Mouse (Mus musculus) forebrain, embryonic 11.5 days (tissue): ENCODE results near the gene Ltc4s. TPM values are rescaled to one million over a fixed set of nuclear protein-coding genes. Genes with fewer than 3 reads are reported as not detected.
A peak's percentile ranks its signal among the peaks of the same experiment; 100 is the strongest.

Experiments used
- ATAC-seq: fragments of 200-750 bp; cut with Nextera tagmentation; replicated peaks from 2 replicates; pipeline ENCODE4 v1.8.0; 2017; ENCODE audit warnings: moderate TSS enrichment; ENCODE audit not compliant: low FRiP score
- DNase-seq: peaks from one replicate; pipeline ENCODE4 v3.0.0-alpha.2; 2017; ENCODE audit warnings: low spot score
- H3K27ac ChIP-seq: fragments of 300-500 bp; sonication (generic); 2 replicates; pipeline ENCODE4 v1.5.1; 2014; ENCODE audit warnings: low read depth, low read length
- H3K27me3 ChIP-seq: fragments of 300-500 bp; sonication (generic); 2 replicates; pipeline ENCODE4 v1.6.1; 2014; ENCODE audit warnings: mild to moderate bottlenecking, low read length, mixed read lengths; ENCODE audit not compliant: control insufficient read depth, insufficient read depth
- H3K36me3 ChIP-seq: fragments of 300-500 bp; sonication (generic); 2 replicates; pipeline ENCODE4 v1.6.1; 2014; ENCODE audit warnings: mild to moderate bottlenecking, low read length, moderate library complexity, mixed read lengths; ENCODE audit not compliant: control insufficient read depth, insufficient read depth
- H3K4me1 ChIP-seq: fragments of 300-500 bp; sonication (generic); replicated peaks from 2 replicates; pipeline ENCODE4 v1.6.1; 2014; ENCODE audit warnings: low read length, mixed read lengths; ENCODE audit not compliant: control insufficient read depth, insufficient read depth
- H3K4me2 ChIP-seq: fragments of 300-500 bp; sonication (generic); 2 replicates; pipeline ENCODE4 v1.6.1; 2014; ENCODE audit warnings: low read depth, mild to moderate bottlenecking, low read length, moderate library complexity, mixed read lengths; ENCODE audit not compliant: severe bottlenecking
- H3K4me3 ChIP-seq: fragments of 300-500 bp; sonication (generic); 2 replicates; pipeline ENCODE4 v1.5.1; 2014; ENCODE audit warnings: low read depth, low read length
- H3K9ac ChIP-seq: fragments of 300-500 bp; sonication (generic); 2 replicates; pipeline ENCODE4 v1.6.1; 2014; ENCODE audit warnings: low read length
- H3K9me3 ChIP-seq: fragments of 300-500 bp; sonication (generic); 2 replicates; pipeline ENCODE4 v1.6.1; 2016; ENCODE audit warnings: low read length, mixed read lengths; ENCODE audit not compliant: control insufficient read depth
- WGBS: fragments of 180-500 bp; shearing (Covaris S2); extraction: QIAGEN DNeasy Blood & Tissue Kit; methylation state at CpG from one replicate; pipeline ENCODE4 v1.1.7; 2014; 5-methylcytosine and 5-hydroxymethylcytosine counted together
- polyA plus RNA-seq: library from polyadenylated mRNA; unstranded; fragments of >200 nt; fragmentation: Nextera tagmentation; extraction: Ambion mirVana; gene quantifications from 2 replicates; pipeline ENCODE4 v1.2.1, GENCODE M21; 2014

The Ltc4s gene
- polyA plus RNA-seq, 1 experiment from 2014 or later = 0.81 TPM

DNA sequence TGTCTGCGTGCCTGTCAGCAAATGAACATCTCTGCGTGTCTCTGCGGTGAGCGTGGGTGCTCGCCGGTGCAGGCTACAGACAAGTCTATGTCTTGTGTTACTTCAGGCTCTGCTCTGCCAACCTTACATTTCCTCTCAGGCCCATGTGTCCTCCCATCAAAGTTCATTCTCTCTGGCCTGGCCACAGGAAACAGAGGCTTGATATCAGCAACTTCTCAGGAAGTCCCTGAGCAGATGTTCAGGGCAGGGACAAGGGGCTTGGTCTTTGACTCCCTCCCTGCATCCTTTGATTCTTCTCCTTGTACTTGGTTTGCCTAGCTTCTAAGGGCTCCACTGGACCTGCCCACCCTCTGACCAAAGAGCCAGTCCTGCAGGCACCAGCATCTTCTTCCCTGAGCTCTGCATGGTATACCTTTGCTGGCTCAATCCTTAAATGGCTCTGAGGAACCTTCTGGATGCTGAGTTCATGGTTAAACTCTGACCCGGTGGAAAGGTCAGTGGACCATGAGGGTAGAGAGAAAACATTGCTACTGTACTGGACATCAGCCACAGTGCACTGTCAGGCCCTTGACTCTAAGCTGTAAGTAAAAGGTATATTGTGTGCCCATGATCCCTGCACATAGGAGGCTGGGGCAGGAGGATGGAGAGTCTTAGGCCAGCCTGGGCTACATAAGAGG is 2.0 kb upstream of the Ltc4s start:
- no peaks in the 10 kb centered on the region for H3K36me3 ChIP-seq
- peaks cover 19% of the 10 kb centered on the region for H3K27me3 ChIP-seq
- no peak overlapping the region for H3K4me2 ChIP-seq
- no peak for DNase-seq
- no peak overlapping the region for H3K9ac ChIP-seq
- no peaks in the 10 kb centered on the region for H3K9me3 ChIP-seq
- no peak overlapping the region for H3K27ac ChIP-seq
- WGBS = 94% methylated on average over 7 of the region's 7 CpGs
- H3K4me1 ChIP-seq = peaks cover 2% of the 10 kb centered on the region; the same call in 1 of the 2 replicates
- no peak overlapping the region for H3K4me3 ChIP-seq
- ATAC-seq = no peak

- H3K27ac ChIP-seq = no peak overlapping the region
- no peaks in the 10 kb centered on the region for H3K9me3 ChIP-seq
- peaks cover 2% of the 10 kb centered on the region; the same call in 1 of the 2 replicates for H3K4me1 ChIP-seq
- no peak for DNase-seq
- H3K27me3 ChIP-seq = peaks cover 19% of the 10 kb centered on the region
- ATAC-seq = no peak
- H3K4me3 ChIP-seq = no peak overlapping the region
- no peak overlapping the region for H3K9ac ChIP-seq
- no peak overlapping the region for H3K4me2 ChIP-seq
- 90% methylated on average over 9 of the region's 9 CpGs for WGBS
- peaks cover 2% of the 10 kb centered on the region; the same call in 1 of the 2 replicates for H3K36me3 ChIP-seq
These were observed 690 bp upstream of the Ltc4s start for GRCm38 (mm10) chr11:50238821-50239791.

DNA sequence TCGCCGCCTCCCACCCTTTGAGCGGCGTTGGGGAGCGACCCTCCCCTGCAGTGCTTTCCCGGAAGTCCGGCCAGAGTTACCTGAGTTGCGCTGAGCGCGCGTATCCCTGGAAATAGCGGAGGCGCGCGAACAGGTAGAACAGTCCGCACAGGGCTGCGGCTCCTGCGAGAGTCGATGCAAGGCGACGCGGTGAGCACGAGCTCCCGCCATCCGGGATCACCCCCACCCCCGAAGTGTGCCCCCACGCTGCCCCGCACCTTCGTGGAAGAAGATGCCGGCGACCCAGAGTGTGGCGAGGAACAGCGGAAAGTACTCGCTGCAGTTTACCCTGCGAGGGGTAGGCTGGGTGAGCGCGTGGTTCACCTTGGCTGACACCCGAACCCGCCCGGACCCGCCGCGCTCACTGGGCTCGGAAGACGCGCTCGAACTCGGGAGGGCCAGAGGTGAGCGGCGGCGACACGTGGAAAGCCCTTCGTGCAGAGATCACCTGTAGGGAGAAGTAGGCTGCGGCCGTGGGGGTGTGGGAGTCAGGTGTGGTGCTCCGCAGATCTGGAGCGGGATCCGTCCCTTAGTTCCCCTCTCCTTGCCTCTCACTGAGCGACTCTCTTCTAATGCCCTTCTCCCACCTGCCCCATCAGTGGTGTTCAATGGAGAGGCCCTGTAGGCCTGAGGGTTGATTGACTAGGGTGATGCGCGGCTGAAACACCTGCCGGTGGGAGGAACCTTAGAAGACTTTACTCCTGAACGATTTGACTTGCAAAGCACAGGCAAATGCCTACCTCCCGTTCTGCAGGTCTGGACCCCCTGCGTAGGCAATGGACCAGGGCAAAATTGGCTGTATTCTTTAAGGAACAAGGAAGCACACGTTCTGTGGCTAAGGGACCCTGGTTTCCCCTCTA is 1.2 kb downstream of the Ltc4s start:
- WGBS = 2% methylated on average over 65 of the region's 66 CpGs

GRCm38 (mm10) chr11:50236540-50236936 is 1.9 kb downstream of the Ltc4s start:
- peaks cover 2% of the 10 kb centered on the region; the same call in 1 of the 2 replicates for H3K4me1 ChIP-seq
- peak; percentile 92 for ATAC-seq
- H3K27ac ChIP-seq = no peak overlapping the region
- H3K4me2 ChIP-seq = peak overlapping the region; percentile 96
- peak overlapping the region; percentile 58 for H3K9ac ChIP-seq
- peak; percentile 93 for DNase-seq
- H3K9me3 ChIP-seq = no peaks in the 10 kb centered on the region
- under 1% methylated on average over 24 of the region's 27 CpGs for WGBS
- H3K36me3 ChIP-seq = peaks cover 5% of the 10 kb centered on the region; the same call in 1 of the 2 replicates
- H3K27me3 ChIP-seq = peaks cover 19% of the 10 kb centered on the region
- H3K4me3 ChIP-seq = peak overlapping the region; percentile 60

More for the DNA sequence above, 1.2 kb downstream of the Ltc4s start:
- Histone ChIP-seq H3K27ac (no peak overlapping the region), H3K4me1 (peaks cover 2% of the 10 kb centered on the region; the same call in 1 of the 2 replicates), H3K36me3 (peaks cover 5% of the 10 kb centered on the region; the same call in 1 of the 2 replicates), H3K9me3 (no peaks in the 10 kb centered on the region), H3K4me2 (peak overlapping the region; percentile 96), H3K4me3 (peak overlapping the region; percentile 60), H3K27me3 (peaks cover 19% of the 10 kb centered on the region), H3K9ac (peak overlapping the region; percentile 58)
- DNase-seq (peak; percentile 63), ATAC-seq (0 out of 2 replicates have a peak, but pooled peaks have one; percentile 11)

DNA sequence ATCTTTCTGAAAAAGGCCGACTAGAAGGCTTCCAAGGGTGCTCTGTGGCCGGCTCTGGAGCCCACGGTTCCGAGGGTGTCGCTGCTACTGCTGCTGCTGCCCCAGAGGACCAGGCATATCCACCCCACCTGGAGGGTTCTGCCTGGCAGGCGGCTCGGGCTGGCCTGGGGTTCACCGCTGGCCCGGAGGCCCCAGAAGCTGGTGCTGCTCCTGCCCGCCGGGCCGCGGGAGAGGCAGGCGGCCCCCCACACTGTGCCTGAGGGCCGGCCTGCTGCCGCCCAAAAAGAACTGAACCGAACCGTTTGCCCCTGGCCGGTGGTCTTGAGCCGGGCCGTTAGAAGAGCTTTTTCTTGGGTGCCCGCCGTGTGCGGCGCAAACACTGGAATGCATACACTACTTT is 3.8 kb downstream of the Ltc4s start:
- Histone ChIP-seq H3K4me2 (no peak overlapping the region), H3K4me3 (no peak overlapping the region), H3K36me3 (peaks cover 5% of the 10 kb centered on the region; the same call in 1 of the 2 replicates), H3K9ac (no peak overlapping the region), H3K4me1 (peaks cover 5% of the 10 kb centered on the region; the same call in 1 of the 2 replicates), H3K27ac (no peak overlapping the region), H3K27me3 (peaks cover 21% of the 10 kb centered on the region), H3K9me3 (no peaks in the 10 kb centered on the region)
- WGBS = 95% methylated on average over 25 of the region's 25 CpGs
- ATAC-seq = no peak
- DNase-seq = no peak

- WGBS = 86% methylated on average over 11 of the region's 11 CpGs
- peaks cover 19% of the 10 kb centered on the region for H3K27me3 ChIP-seq
- H3K4me3 ChIP-seq = no peak overlapping the region
- H3K9me3 ChIP-seq = no peaks in the 10 kb centered on the region
- no peak overlapping the region for H3K9ac ChIP-seq
- ATAC-seq = no peak
- no peak overlapping the region for H3K27ac ChIP-seq
- peak; percentile 54 for DNase-seq
- H3K4me2 ChIP-seq = no peak overlapping the region
- H3K36me3 ChIP-seq = peaks cover 5% of the 10 kb centered on the region; the same call in 1 of the 2 replicates
- H3K4me1 ChIP-seq = peaks cover 8% of the 10 kb centered on the region
These were observed 4.4 kb downstream of the Ltc4s start for GRCm38 (mm10) chr11:50233993-50234392.

GRCm38 (mm10) chr11:50233022-50233421 is 5.4 kb downstream of the Ltc4s start:
- ATAC-seq (no peak), DNase-seq (peak; percentile 44)
- Histone ChIP-seq H3K27ac (no peak overlapping the region), H3K36me3 (peaks cover 5% of the 10 kb centered on the region; the same call in 1 of the 2 replicates), H3K4me2 (no peak overlapping the region), H3K27me3 (peaks cover 14% of the 10 kb centered on the region), H3K9me3 (no peaks in the 10 kb centered on the region), H3K4me1 (peaks cover 13% of the 10 kb centered on the region), H3K4me3 (no peak overlapping the region), H3K9ac (no peak overlapping the region)
- WGBS = 95% methylated on average over 13 of the region's 13 CpGs
